Mouse (Mus musculus) NIH3T3 (cell line): ENCODE results near the gene Pxdn.
A peak's percentile ranks its signal among the peaks of the same experiment; 100 is the strongest.

ENCODE experiments used
- DNase-seq: peaks from one replicate; pipeline ENCODE4 v3.0.0-alpha.2; 2012; ENCODE audit warnings: low read depth

The Pxdn gene

GRCm38 (mm10) chr12:30024264-30024825 is 86.9 kb downstream of the Pxdn start:
- peak; percentile 89 for DNase-seq

- peak; percentile 86 for DNase-seq
Measured at GRCm38 (mm10) chr12:30027721-30028340, 90.4 kb downstream of the Pxdn start.

GRCm38 (mm10) chr12:30029111-30029510 is 91.7 kb downstream of the Pxdn start:
- DNase-seq: no peak

DNA sequence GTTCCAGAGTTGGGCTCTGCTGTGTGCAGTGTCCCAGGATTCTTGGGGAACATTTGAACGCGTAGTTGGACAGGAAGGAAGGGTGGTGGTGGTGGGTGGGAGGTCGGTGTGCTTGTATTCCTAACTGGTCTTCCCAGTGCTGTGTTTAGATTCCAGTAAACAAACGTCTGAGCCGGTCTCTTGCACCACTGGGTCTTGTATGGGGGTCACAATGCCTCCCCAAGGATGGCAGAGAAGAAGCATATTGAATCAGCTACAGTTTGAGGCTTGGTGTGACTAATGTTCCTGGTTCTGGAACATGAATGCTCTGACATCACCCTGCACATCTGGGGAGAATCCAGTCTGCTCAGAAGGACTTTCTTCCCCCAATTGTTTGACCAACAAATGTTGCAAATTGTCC is 93.2 kb downstream of the Pxdn start:
- DNase-seq: peak; percentile 56

DNA sequence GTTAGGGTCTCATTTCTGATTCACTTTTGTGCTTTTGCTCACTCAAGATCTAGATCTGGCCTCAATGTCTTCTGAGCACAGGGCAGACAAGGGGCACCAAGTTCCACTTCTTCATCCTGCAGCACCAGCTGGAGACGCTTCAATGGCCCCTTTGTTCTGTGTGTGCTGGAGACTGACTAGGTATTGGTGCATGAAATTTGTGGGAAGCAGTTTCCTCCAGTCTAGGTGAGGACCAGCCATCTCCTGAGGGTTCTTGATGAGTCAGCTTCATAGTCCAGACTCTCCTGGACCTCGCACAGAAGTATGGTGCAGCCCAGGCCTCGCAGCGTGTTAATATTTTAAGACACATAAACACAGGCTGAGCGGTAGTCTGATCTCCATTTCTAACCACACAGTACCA is 97.3 kb downstream of the Pxdn start:
- no peak for DNase-seq

- DNase-seq: no peak
Measured at GRCm38 (mm10) chr12:30035406-30035805, 98.0 kb downstream of the Pxdn start.

DNA sequence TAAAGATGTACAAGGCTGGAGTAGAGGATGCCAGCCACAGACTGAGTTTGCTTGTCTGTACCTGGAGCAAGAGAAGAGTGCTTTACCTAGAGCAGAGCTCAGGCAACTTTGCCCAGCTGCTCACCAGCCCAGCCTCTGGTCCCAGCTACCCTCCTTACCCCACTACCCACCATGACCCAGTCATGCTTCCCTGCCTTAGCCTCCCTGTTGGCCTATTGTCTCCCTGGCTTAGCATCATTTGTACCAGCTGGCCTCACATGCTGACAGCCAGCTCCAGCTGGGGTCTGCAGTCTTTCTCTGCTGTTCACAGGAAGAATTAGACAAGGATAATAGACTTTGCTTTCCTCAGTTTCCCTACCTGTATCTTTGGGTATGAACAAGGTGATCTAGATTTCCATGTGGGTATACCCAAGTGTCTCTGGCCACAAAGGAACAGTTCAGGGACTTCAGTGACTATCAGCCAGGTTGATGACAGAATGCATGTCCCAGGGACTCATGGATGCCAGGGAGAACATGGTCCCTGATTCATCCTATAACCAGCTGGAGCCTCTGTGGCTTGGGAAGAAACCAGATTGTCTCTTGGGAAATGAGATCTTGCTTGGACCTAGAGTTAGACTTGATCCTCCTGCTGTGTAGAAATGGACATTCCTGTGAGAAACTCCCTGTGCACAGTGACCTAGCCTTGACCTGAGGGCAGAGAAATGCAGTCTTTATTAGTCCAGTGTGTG is 98.6 kb downstream of the Pxdn start:
- peak; percentile 36 for DNase-seq

DNA sequence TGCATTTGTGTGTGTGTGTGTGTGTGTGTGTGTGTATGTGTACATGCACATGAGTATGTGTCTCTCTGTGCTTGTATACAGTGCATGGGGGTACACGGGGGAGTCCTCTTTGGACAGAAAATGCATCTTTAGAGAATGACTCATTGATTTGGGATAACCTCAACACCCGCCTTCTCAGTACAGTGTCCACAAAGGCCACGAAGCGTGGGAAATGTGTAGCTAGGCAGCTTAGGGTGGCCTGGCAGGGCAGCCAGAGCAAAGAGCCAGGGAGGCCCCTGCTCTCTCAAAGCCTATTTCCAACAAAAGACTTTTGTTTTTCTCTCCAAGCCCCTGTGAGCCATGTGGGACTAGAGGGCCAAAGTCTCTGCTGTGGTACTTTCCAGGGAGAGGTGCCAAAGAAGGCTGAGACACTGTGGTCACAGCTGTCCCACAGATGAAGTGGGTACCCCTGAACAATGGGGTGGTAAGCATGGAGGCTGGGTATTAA is 99.2 kb downstream of the Pxdn start:
- DNase-seq: peak; percentile 46

DNA sequence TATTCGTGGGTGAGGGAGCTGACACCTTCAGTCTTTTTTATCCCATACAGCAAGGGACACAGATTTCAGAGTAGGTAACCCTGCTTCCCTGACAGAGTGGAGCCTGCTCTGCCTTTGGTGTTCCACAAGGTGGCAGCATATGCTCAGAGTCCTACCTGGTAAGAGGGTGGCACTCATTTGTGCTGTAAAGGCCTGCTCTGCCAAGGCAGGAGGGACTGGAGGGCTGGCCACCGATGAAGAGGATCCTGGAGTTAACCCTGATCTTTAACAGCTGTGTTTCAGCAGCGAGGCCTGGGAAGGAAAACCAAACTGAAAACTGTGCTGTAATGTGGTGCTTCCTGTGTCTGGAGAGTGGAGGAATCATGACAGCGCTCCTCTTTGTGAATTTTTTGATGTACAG is 102.2 kb downstream of the Pxdn start:
- peak; percentile 73 for DNase-seq

DNA sequence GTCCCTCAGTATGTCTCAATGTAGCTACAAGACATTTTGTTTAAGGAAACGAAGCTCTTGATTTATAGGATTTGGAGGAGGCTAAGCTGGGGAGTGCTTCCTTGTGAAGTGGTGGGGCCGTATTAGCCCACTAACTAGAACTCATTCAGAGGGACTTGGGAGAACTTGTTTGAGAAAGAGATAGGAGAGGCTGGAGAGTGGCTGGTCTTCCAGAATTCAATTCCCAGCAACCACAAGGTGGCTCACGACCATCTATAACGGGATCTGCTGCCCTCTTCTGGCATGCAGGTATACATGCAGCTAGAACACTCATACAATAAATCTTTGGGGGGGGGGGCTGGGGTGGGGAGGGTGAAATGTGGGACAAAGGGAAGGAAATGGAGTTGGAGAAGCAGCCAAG is 102.7 kb downstream of the Pxdn start:
- peak; percentile 84 for DNase-seq

GRCm38 (mm10) chr12:30048848-30049247 is 111.4 kb downstream of the Pxdn start:
- DNase-seq: no peak

DNA sequence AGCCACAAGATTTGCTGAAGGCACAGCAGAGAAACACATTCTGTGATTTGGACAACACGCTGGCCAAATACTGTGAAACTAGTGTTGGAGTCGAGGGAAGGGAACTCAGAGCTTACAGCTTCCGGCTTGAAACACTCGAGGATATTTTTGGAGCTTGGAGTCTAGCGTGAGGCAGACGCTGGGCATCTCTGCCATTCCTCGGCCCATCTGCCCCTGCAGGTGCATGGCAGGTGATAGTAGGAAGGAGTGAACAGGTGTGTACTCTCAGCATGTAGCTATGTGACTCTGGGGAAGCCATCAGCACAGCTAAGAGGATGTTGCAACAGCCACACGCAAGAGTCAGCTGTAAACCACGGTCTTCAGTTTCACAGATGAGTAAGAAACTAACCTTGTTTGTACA is 112.4 kb downstream of the Pxdn start:
- no peak for DNase-seq

DNA sequence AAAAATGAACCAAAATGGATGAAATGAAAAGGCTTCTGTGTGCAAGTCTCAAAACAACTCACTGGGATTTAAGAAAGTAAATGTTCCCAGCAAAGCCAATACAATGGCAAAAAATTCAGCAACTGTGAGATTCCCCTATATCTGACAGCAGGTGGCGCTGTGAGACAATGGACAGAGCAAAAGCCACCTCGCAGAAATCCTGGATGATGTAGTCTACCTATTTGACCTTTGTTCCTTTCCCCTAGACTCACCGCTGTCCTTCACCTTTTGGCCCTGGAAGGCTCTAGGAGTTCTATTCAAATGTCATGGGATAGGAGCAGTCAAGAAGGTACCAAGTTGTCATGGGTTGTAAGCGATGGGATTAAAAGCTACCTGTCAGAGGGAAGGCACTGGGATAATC is 112.8 kb downstream of the Pxdn start:
- DNase-seq: peak; percentile 44

DNA sequence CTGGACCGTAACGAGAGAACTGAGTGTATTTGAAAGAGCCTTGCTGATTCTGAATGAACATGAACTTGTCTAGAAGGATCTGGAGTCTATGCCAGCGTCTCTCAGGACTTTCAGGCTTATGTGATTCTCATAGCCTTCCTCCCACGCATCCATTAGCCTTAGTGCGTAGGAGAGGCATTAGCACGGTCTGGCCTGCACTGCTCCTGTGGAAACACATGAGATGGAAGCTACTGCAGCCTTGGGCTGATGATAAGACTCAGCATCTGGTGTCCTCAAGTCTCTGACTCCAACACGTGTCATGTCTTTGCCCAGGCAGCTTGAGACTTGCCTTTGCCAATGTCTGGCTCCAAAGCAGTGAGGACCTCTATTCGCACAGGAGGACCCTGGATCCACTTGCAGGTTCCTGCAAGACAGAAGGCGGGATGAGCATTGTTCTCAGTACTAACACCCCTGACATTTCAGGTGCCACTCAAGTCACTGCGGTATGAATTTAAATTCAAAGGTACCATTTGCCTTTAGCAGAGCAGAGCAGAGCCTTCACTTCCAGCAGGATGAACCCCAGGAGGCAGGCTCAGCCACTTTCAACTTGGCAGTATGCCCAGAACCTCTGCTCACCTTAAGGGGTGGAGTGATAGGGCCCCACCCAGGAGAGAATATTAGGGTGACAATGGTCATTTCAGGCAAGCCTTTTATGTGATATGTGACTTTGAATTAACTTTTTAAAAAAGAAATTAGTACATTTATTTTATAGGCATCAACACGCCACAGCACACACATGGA is 117.5 kb downstream of the Pxdn start:
- no peak for DNase-seq

GRCm38 (mm10) chr12:30058044-30058443 is 120.6 kb downstream of the Pxdn start:
- no peak for DNase-seq

- DNase-seq: no peak
Measured at GRCm38 (mm10) chr12:30061503-30062117, 124.2 kb downstream of the Pxdn start.

GRCm38 (mm10) chr12:30062118-30062505 is 124.7 kb downstream of the Pxdn start:
- no peak for DNase-seq
